Mouse (Mus musculus) ES-CJ7 (cell line): ENCODE measurements around the gene Wwox.

ENCODE experiments used
- DNase-seq: peaks from one replicate; pipeline ENCODE4 v3.0.0; 2011; ENCODE audit warnings: low read depth, low spot score

Wwox gene

GRCm38 (mm10) chr8:115081302-115082207 is 642.1 kb downstream of the Wwox start:
- DNase-seq, result no peak

GRCm38 (mm10) chr8:115088162-115088561 is 648.7 kb downstream of the Wwox start:
- DNase-seq, result peak; percentile 29

GRCm38 (mm10) chr8:115089744-115090143 is 650.3 kb downstream of the Wwox start:
- no peak for DNase-seq

GRCm38 (mm10) chr8:115090202-115090601 is 650.7 kb downstream of the Wwox start:
- no peak for DNase-seq

- peak; percentile 19 for DNase-seq
Measured at GRCm38 (mm10) chr8:115095548-115095947, 656.1 kb downstream of the Wwox start.

GRCm38 (mm10) chr8:115097988-115098562 is 658.6 kb downstream of the Wwox start:
- DNase-seq, result no peak

GRCm38 (mm10) chr8:115109309-115109708 is 669.9 kb downstream of the Wwox start:
- DNase-seq, result no peak

- no peak for DNase-seq
Measured at GRCm38 (mm10) chr8:115110423-115110822, 671.0 kb downstream of the Wwox start.

- no peak for DNase-seq
Measured at GRCm38 (mm10) chr8:115112062-115112461, 672.6 kb downstream of the Wwox start.

- DNase-seq, result no peak
Measured at GRCm38 (mm10) chr8:115114498-115114897, 675.0 kb downstream of the Wwox start.

GRCm38 (mm10) chr8:115126081-115126480 is 686.6 kb downstream of the Wwox start:
- DNase-seq, result no peak

- DNase-seq, result no peak
Measured at GRCm38 (mm10) chr8:115126674-115127073, 687.2 kb downstream of the Wwox start.

GRCm38 (mm10) chr8:115129307-115129706 is 689.9 kb downstream of the Wwox start:
- DNase-seq, result no peak

GRCm38 (mm10) chr8:115133119-115133518 is 693.7 kb downstream of the Wwox start:
- DNase-seq, result peak; percentile 14

GRCm38 (mm10) chr8:115133711-115134218 is 694.3 kb downstream of the Wwox start:
- no peak for DNase-seq

- no peak for DNase-seq
Measured at GRCm38 (mm10) chr8:115136888-115137287, 697.4 kb downstream of the Wwox start.

GRCm38 (mm10) chr8:115141614-115142013 is 702.2 kb downstream of the Wwox start:
- DNase-seq, result no peak

- no peak for DNase-seq
Measured at GRCm38 (mm10) chr8:115143530-115144320, 704.3 kb downstream of the Wwox start.

GRCm38 (mm10) chr8:115147006-115147405 is 707.6 kb downstream of the Wwox start:
- no peak for DNase-seq

- no peak for DNase-seq
Measured at GRCm38 (mm10) chr8:115150446-115151109, 711.1 kb downstream of the Wwox start.

GRCm38 (mm10) chr8:115151416-115151815 is 712.0 kb downstream of the Wwox start:
- no peak for DNase-seq
